Mouse (Mus musculus): Measurements from ENCODE around the gene Ift80. TPM values are rescaled to one million over a fixed set of nuclear protein-coding genes. Genes with fewer than 3 reads are reported as not detected.

Ift80 gene
- polyA plus RNA-seq, 1 experiment from 2014 or later = 13.4 TPM

GRCm38 (mm10) chr3:69005338-69006245, 1.2 kb upstream of the Ift80 start:
- peak overlapping the region; percentile 94 for H3K27ac ChIP-seq (ENCODE audit: low read length)

GRCm38 (mm10) chr3:69004055-69004436, 324 bp downstream of the Ift80 start:
- Histone ChIP-seq H3K36me3 (ENCODE audit: control insufficient read depth, insufficient read depth) (no peaks in the 10 kb centered on the region), H3K9me3 (replicated peaks; ENCODE audit: control insufficient read depth, low read length) (no peaks in the 10 kb centered on the region), H3K27me3 (ENCODE audit: control insufficient read depth, insufficient read depth, low read length) (no peaks in the 10 kb centered on the region), H3K9ac (ENCODE audit: low read length) (peak overlapping the region; percentile 57), H3K27ac (ENCODE audit: low read length) (peak overlapping the region; percentile 94; the same call in 1 of the 2 replicates), H3K4me1 (ENCODE audit: control insufficient read depth, insufficient read depth, low read length) (peaks cover 11% of the 10 kb centered on the region), H3K4me3 (ENCODE audit: low read length) (peak overlapping the region; percentile 99), H3K4me2 (ENCODE audit: low read depth, low read length) (peak overlapping the region; percentile 78)
- WGBS = 2% methylated on average over 7 of the region's 7 CpGs
- ATAC-seq (replicated peaks; ENCODE audit: extremely low read depth, insufficient read depth, low FRiP score) = no peak

More at GRCm38 (mm10) chr3:69005338-69006245, 1.2 kb upstream of the Ift80 start:
- peak; percentile 56 for ATAC-seq (replicated peaks; ENCODE audit: extremely low read depth, insufficient read depth, low FRiP score)
- Histone ChIP-seq H3K9ac (ENCODE audit: low read length) (peak overlapping the region; percentile 93), H3K4me1 (ENCODE audit: control insufficient read depth, insufficient read depth, low read length) (peaks cover 11% of the 10 kb centered on the region), H3K4me2 (ENCODE audit: low read depth, low read length) (peak overlapping the region; percentile 86), H3K36me3 (ENCODE audit: control insufficient read depth, insufficient read depth) (no peaks in the 10 kb centered on the region), H3K27me3 (ENCODE audit: control insufficient read depth, insufficient read depth, low read length) (no peaks in the 10 kb centered on the region), H3K9me3 (replicated peaks; ENCODE audit: control insufficient read depth, low read length) (no peaks in the 10 kb centered on the region), H3K4me3 (ENCODE audit: low read length) (peak overlapping the region; percentile 99)
- under 1% methylated on average over 72 of the region's 72 CpGs for WGBS

DNA sequence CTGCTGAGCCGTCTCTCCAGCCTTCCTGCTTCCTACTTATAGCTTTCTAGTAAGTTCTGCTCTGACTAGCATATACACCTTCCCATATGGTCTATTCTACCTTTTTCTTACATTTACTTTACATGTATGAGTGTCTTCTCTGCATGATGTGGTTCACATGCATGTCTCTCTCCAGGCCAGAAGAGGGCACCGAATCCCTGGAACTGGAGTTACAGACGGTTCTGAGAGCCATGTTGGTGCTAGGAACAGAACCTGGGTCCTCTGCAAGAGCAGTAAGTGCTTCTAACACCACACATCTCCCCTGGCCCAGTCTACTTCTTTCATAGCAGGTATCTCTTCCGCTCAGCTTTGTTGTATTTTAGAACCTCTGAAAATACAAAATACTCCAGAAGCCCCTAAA, 1.6 kb downstream of the Ift80 start:
- Histone ChIP-seq H3K4me2 (ENCODE audit: low read depth, low read length) (no peak overlapping the region), H3K27ac (ENCODE audit: low read length) (no peak overlapping the region), H3K4me1 (ENCODE audit: control insufficient read depth, insufficient read depth, low read length) (peaks cover 8% of the 10 kb centered on the region), H3K4me3 (ENCODE audit: low read length) (no peak overlapping the region), H3K36me3 (ENCODE audit: control insufficient read depth, insufficient read depth) (no peaks in the 10 kb centered on the region), H3K9ac (ENCODE audit: low read length) (no peak overlapping the region), H3K27me3 (ENCODE audit: control insufficient read depth, insufficient read depth, low read length) (no peaks in the 10 kb centered on the region), H3K9me3 (replicated peaks; ENCODE audit: control insufficient read depth, low read length) (no peaks in the 10 kb centered on the region)
- ATAC-seq (replicated peaks; ENCODE audit: extremely low read depth, insufficient read depth, low FRiP score) = no peak
- 88% methylated on average over 4 of the region's 4 CpGs for WGBS

- H3K27me3 ChIP-seq (ENCODE audit: control insufficient read depth, insufficient read depth, low read length) = no peaks in the 10 kb centered on the region
- whole genome bisulfite sequencing = 78% methylated on average over 2 of the region's 2 CpGs
These were observed 17.8 kb downstream of the Ift80 start for GRCm38 (mm10) chr3:68986550-68986949.

GRCm38 (mm10) chr3:68980898-68981297, 23.5 kb downstream of the Ift80 start:
- Histone ChIP-seq H3K9me3 (replicated peaks; ENCODE audit: control insufficient read depth, low read length) (no peaks in the 10 kb centered on the region), H3K9ac (ENCODE audit: low read length) (no peak overlapping the region), H3K27ac (ENCODE audit: low read length) (peak overlapping the region; percentile 13; the same call in 1 of the 2 replicates), H3K36me3 (ENCODE audit: control insufficient read depth, insufficient read depth) (peaks cover 5% of the 10 kb centered on the region; the same call in 1 of the 2 replicates), H3K4me2 (ENCODE audit: low read depth, low read length) (no peak overlapping the region), H3K27me3 (ENCODE audit: control insufficient read depth, insufficient read depth, low read length) (no peaks in the 10 kb centered on the region), H3K4me1 (ENCODE audit: control insufficient read depth, insufficient read depth, low read length) (peaks cover 21% of the 10 kb centered on the region), H3K4me3 (ENCODE audit: low read length) (no peak overlapping the region)
- peak; percentile 47; the same call in 1 of the 2 replicates for ATAC-seq (replicated peaks; ENCODE audit: extremely low read depth, insufficient read depth, low FRiP score)
- 58% methylated on average over 9 of the region's 9 CpGs for WGBS

More at GRCm38 (mm10) chr3:68986550-68986949, 17.8 kb downstream of the Ift80 start:
- H3K27ac ChIP-seq (ENCODE audit: low read length) = no peak overlapping the region
- no peaks in the 10 kb centered on the region for H3K9me3 ChIP-seq (replicated peaks; ENCODE audit: control insufficient read depth, low read length)
- H3K36me3 ChIP-seq (ENCODE audit: control insufficient read depth, insufficient read depth) = peaks cover 8% of the 10 kb centered on the region; the same call in 1 of the 2 replicates
- H3K9ac ChIP-seq (ENCODE audit: low read length) = no peak overlapping the region
- no peak for ATAC-seq (replicated peaks; ENCODE audit: extremely low read depth, insufficient read depth, low FRiP score)
- H3K4me3 ChIP-seq (ENCODE audit: low read length) = no peak overlapping the region
- H3K4me1 ChIP-seq (ENCODE audit: control insufficient read depth, insufficient read depth, low read length) = no peaks in the 10 kb centered on the region
- no peak overlapping the region for H3K4me2 ChIP-seq (ENCODE audit: low read depth, low read length)

GRCm38 (mm10) chr3:68979187-68979586, 25.2 kb downstream of the Ift80 start:
- WGBS = 65% methylated on average over 10 of the region's 10 CpGs
- Histone ChIP-seq H3K9ac (ENCODE audit: low read length) (no peak overlapping the region), H3K4me2 (ENCODE audit: low read depth, low read length) (no peak overlapping the region), H3K27me3 (ENCODE audit: control insufficient read depth, insufficient read depth, low read length) (no peaks in the 10 kb centered on the region), H3K4me3 (ENCODE audit: low read length) (no peak overlapping the region), H3K4me1 (ENCODE audit: control insufficient read depth, insufficient read depth, low read length) (peaks cover 25% of the 10 kb centered on the region), H3K36me3 (ENCODE audit: control insufficient read depth, insufficient read depth) (peaks cover 2% of the 10 kb centered on the region; the same call in 1 of the 2 replicates), H3K9me3 (replicated peaks; ENCODE audit: control insufficient read depth, low read length) (no peaks in the 10 kb centered on the region), H3K27ac (ENCODE audit: low read length) (no peak overlapping the region)
- ATAC-seq (replicated peaks; ENCODE audit: extremely low read depth, insufficient read depth, low FRiP score) = no peak

DNA sequence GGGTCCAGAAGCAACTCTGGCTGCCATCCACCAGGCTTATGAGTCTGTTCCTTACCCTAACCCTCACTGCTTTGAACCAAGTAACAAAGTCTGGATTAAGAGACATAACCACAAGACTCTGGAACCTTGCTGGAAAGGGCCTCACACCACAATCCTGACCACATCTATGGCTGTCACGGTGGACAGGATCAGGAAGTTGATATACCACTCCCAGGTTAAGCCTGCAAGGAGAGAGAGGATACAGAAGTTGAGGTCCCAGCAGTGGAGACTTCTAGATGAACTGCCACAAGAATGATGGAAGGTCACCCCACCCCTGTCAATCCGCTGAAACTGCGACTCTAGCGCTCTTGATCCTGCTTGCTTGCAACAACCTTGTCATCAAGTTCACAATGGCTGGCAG, 26.7 kb downstream of the Ift80 start:
- no peaks in the 10 kb centered on the region for H3K27me3 ChIP-seq (ENCODE audit: control insufficient read depth, insufficient read depth, low read length)
- no peak for ATAC-seq (replicated peaks; ENCODE audit: extremely low read depth, insufficient read depth, low FRiP score)
- H3K27ac ChIP-seq (ENCODE audit: low read length) = 0 out of 2 replicates have a peak overlapping the region, but pooled peaks have one; percentile 3
- H3K4me1 ChIP-seq (ENCODE audit: control insufficient read depth, insufficient read depth, low read length) = peaks cover 25% of the 10 kb centered on the region
- no peaks in the 10 kb centered on the region for H3K9me3 ChIP-seq (replicated peaks; ENCODE audit: control insufficient read depth, low read length)
- H3K4me2 ChIP-seq (ENCODE audit: low read depth, low read length) = no peak overlapping the region
- no peak overlapping the region for H3K4me3 ChIP-seq (ENCODE audit: low read length)
- peaks cover 6% of the 10 kb centered on the region for H3K36me3 ChIP-seq (ENCODE audit: control insufficient read depth, insufficient read depth)
- WGBS = 42% methylated on average over 4 of the region's 4 CpGs
- no peak overlapping the region for H3K9ac ChIP-seq (ENCODE audit: low read length)

- Histone ChIP-seq H3K4me2 (ENCODE audit: low read depth, low read length) (no peak overlapping the region), H3K4me3 (ENCODE audit: low read length) (no peak overlapping the region), H3K4me1 (ENCODE audit: control insufficient read depth, insufficient read depth, low read length) (peaks cover 23% of the 10 kb centered on the region), H3K36me3 (ENCODE audit: control insufficient read depth, insufficient read depth) (peaks cover 4% of the 10 kb centered on the region; the same call in 1 of the 2 replicates), H3K27ac (ENCODE audit: low read length) (peak overlapping the region; percentile 73), H3K9ac (ENCODE audit: low read length) (no peak overlapping the region; the same call in 1 of the 2 replicates), H3K9me3 (replicated peaks; ENCODE audit: control insufficient read depth, low read length) (no peaks in the 10 kb centered on the region), H3K27me3 (ENCODE audit: control insufficient read depth, insufficient read depth, low read length) (no peaks in the 10 kb centered on the region)
- 64% methylated on average over 9 of the region's 9 CpGs for WGBS
- ATAC-seq (replicated peaks; ENCODE audit: extremely low read depth, insufficient read depth, low FRiP score) = no peak; the same call in 1 of the 2 replicates
These were observed 28.6 kb downstream of the Ift80 start for GRCm38 (mm10) chr3:68975533-68976490.

Measured in heart, embryonic 16.5 days (tissue).